Comparison of ENCODE assay signal across 36 mouse cellular contexts in the genomic region with DNA sequence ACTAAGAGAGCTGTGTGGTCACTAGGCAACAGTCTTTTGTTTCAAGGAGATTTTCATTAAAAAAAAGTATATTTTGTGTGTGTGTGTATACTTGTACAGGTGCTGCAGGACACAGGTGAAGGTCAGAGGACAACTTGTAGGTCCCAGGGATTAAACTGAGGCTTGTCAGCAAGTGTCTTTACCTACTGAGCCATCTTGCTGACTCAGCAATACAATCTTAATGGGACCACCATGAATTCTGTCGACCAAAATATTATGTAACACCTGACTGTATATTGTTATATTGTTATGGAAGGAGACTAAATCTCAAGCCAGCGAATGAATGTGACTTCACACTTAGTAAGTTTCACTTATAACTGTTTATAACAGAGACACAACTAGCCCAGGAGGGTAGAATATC. TPM values are rescaled to one million over a fixed set of nuclear protein-coding genes. Genes with fewer than 3 reads are reported as not detected.
"Had no signal": no experiment of that assay in that cellular context is flagged by ENCODE, and none has a peak within 500 bp of the region (broad histone marks: within the 10 kb centered on the region; RNA-seq: fewer than 3 reads in every experiment).

No protein-coding gene starts in this region.

- H3K9me3 ChIP-seq: limb, embryonic 10.5 days; limb, embryonic 12.5 days; limb, embryonic 13.5 days; limb, embryonic 15.5 days; liver, embryonic 12.5 days; liver, embryonic 13.5 days; liver, embryonic 15.5 days; lung, embryonic 15.5 days; megakaryocyte, embryonic 14.5 days; midbrain, embryonic 10.5 days; midbrain, embryonic 12.5 days; midbrain, embryonic 13.5 days; midbrain, embryonic 15.5 days had no signal

- H3K4me2 ChIP-seq: limb, embryonic 12.5 days; limb, embryonic 13.5 days; limb, embryonic 15.5 days; liver, embryonic 11.5 days; liver, embryonic 12.5 days; liver, embryonic 13.5 days; liver, embryonic 15.5 days; lung, embryonic 14.5 days; lung, embryonic 15.5 days; midbrain, embryonic 11.5 days; midbrain, embryonic 12.5 days; midbrain, embryonic 13.5 days; midbrain, embryonic 15.5 days had no signal

- H3K9ac ChIP-seq: limb, embryonic 12.5 days; limb, embryonic 13.5 days; limb, embryonic 15.5 days; liver, embryonic 12.5 days; liver, embryonic 13.5 days; liver, embryonic 14.5 days; liver, embryonic 15.5 days; liver, postnatal 0 days; lung, embryonic 14.5 days; lung, embryonic 15.5 days; midbrain, embryonic 12.5 days; midbrain, embryonic 13.5 days; midbrain, embryonic 15.5 days had no signal

- H3K27ac ChIP-seq: limb, embryonic 10.5 days; limb, embryonic 12.5 days; limb, embryonic 13.5 days; limb, embryonic 15.5 days; liver, embryonic 12.5 days; liver, embryonic 13.5 days; liver, embryonic 14.5 days; liver, embryonic 15.5 days; lung, embryonic 15.5 days; macrophage; midbrain, embryonic 10.5 days; midbrain, embryonic 12.5 days; midbrain, embryonic 13.5 days; midbrain, embryonic 15.5 days had no signal

- H3K4me3 ChIP-seq: limb, embryonic 10.5 days; limb, embryonic 12.5 days; limb, embryonic 13.5 days; limb, embryonic 15.5 days; liver, embryonic 12.5 days; liver, embryonic 13.5 days; liver, embryonic 15.5 days; lung, embryonic 15.5 days; megakaryocyte, embryonic 14.5 days; midbrain, embryonic 10.5 days; midbrain, embryonic 12.5 days; midbrain, embryonic 13.5 days; midbrain, embryonic 15.5 days; myocyte had no signal

- H3K27me3 ChIP-seq: limb, embryonic 12.5 days; limb, embryonic 13.5 days; limb, embryonic 15.5 days; liver, embryonic 12.5 days; liver, embryonic 13.5 days; liver, embryonic 15.5 days; lung, embryonic 15.5 days; midbrain, embryonic 12.5 days; midbrain, embryonic 13.5 days; midbrain, embryonic 15.5 days had no signal

- H3K36me3 ChIP-seq: limb, embryonic 10.5 days; limb, embryonic 12.5 days; limb, embryonic 13.5 days; limb, embryonic 15.5 days; liver, embryonic 12.5 days; liver, embryonic 13.5 days; liver, embryonic 15.5 days; lung, embryonic 15.5 days; midbrain, embryonic 10.5 days; midbrain, embryonic 12.5 days; midbrain, embryonic 13.5 days; midbrain, embryonic 15.5 days had no signal

- DNase-seq: lung, adult 18-20 months; lung, adult 2 months had no signal

- H3K4me1 ChIP-seq: limb, embryonic 10.5 days; limb, embryonic 12.5 days; limb, embryonic 13.5 days; limb, embryonic 15.5 days; liver, embryonic 12.5 days; liver, embryonic 13.5 days; liver, embryonic 15.5 days; lung, embryonic 15.5 days; megakaryocyte, embryonic 14.5 days; midbrain, embryonic 10.5 days; midbrain, embryonic 12.5 days; midbrain, embryonic 13.5 days; midbrain, embryonic 15.5 days had no signal

RNA-seq across cellular contexts. Expression of gene Smyd1, which starts 24.0 kb away (rescaled TPM):
- total RNA-seq: megakaryocyte progenitor cell, adult 5-6 weeks; megakaryocyte, adult 5-6 weeks; megakaryocyte-erythroid progenitor cell, adult 5-6 weeks; monocyte, adult 5-6 weeks had no signal
- polyA plus RNA-seq: macrophage; midbrain, embryonic 13.5 days had no signal

RNA-seq across cellular contexts. Expression of gene Cd8b1, which starts 24.5 kb away (rescaled TPM):
- total RNA-seq: left cerebral cortex, postnatal 10 days; left cerebral cortex, postnatal 14 days; left cerebral cortex, postnatal 25 days; left cerebral cortex, postnatal 36 days; left cerebral cortex, postnatal 4 days; megakaryocyte progenitor cell, adult 5-6 weeks; megakaryocyte-erythroid progenitor cell, adult 5-6 weeks; midbrain, postnatal 0 days had no signal
- polyA plus RNA-seq: limb, embryonic 12.5 days; limb, embryonic 13.5 days; limb, embryonic 14.5 days; limb, embryonic 15.5 days; liver, embryonic 11.5 days; liver, embryonic 12.5 days; liver, embryonic 13.5 days; liver, embryonic 14.5 days; liver, embryonic 15.5 days; liver, postnatal 0 days; lung, embryonic 14.5 days; midbrain, embryonic 11.5 days; midbrain, embryonic 12.5 days; midbrain, embryonic 13.5 days; midbrain, embryonic 14.5 days; midbrain, embryonic 15.5 days; midbrain, embryonic 16.5 days; midbrain, postnatal 0 days; myocyte; neural tube, embryonic 11.5 days had no signal
